Mouse (Mus musculus) B cell, adult 62 days (primary cell): ENCODE results near the gene Prkag3. TPM values are rescaled to one million over a fixed set of nuclear protein-coding genes. Genes with fewer than 3 reads are reported as not detected.

Experiments
- total RNA-seq: library from RNA; stranded (reverse); gene quantifications from 4 replicates; pipeline ENCODE4 v1.2.4, GENCODE M21; 2023

Gene Prkag3
- total RNA-seq: not detected in 4 replicates

GRCm38 (mm10) chr1:74748643-74749271 is at the start of gene Prkag3:
TSS of gene Prkag3 (minus strand) at chr1:74749221.

GRCm38 (mm10) chr1:74791249-74791648 is 42.2 kb upstream of the Prkag3 start, which contains the start of gene Wnt10a:
TSS of gene Wnt10a (plus strand) at chr1:74791516.

GRCm38 (mm10) chr1:74771845-74771930 is 22.7 kb upstream of the Prkag3 start, which contains the start of gene Wnt6:
TSS of gene Wnt6 (plus strand) at chr1:74771892.

GRCm38 (mm10) chr1:74713099-74713858 is 35.7 kb downstream of the Prkag3 start, which contains the start of gene Cyp27a1:
TSS of gene Cyp27a1 (plus strand) at chr1:74713574.

Other genes starting within 250 kb of the Prkag3 start
- 25.1 to 29.8 TPM (median 25.4 TPM) in 4 replicates for gene Cnot9, start 243.2 kb downstream of the Prkag3 start, total RNA-seq
- 0.30 to 0.70 TPM (median 0.32 TPM) in 3 of 4 replicates, not detected in the other for gene Plcd4, start 206.3 kb downstream of the Prkag3 start, total RNA-seq
- 35.5 to 40.1 TPM (median 37.0 TPM) in 4 replicates for gene Usp37, start 204.9 kb downstream of the Prkag3 start, total RNA-seq
- 45.5 to 47.8 TPM (median 46.6 TPM) in 4 replicates for gene Zfp142, start 161.0 kb downstream of the Prkag3 start, total RNA-seq
- gene Bcs1l, start 160.9 kb downstream of the Prkag3 start, total RNA-seq: 8.4 to 9.6 TPM (median 9.3 TPM) in 4 replicates
- 56.6 to 69.0 TPM (median 61.8 TPM) in 4 replicates for gene Rnf25, start 147.8 kb downstream of the Prkag3 start, total RNA-seq
- 0.14 to 0.33 TPM (median 0.30 TPM) in 3 of 4 replicates, not detected in the other for gene Stk36, start 147.8 kb downstream of the Prkag3 start, total RNA-seq
- gene Ttll4, start 87.5 kb downstream of the Prkag3 start, total RNA-seq: 40.5 to 45.2 TPM (median 43.5 TPM) in 4 replicates
- 12.4 to 18.7 TPM (median 13.0 TPM) in 4 replicates for gene Cyp27a1, start 35.6 kb downstream of the Prkag3 start, total RNA-seq
- gene Wnt6, start 22.7 kb upstream of the Prkag3 start, total RNA-seq: not detected in 4 replicates
- gene Wnt10a, start 42.3 kb upstream of the Prkag3 start, total RNA-seq: 1.2 to 3.0 TPM (median 2.0 TPM) in 4 replicates
- gene Cdk5r2, start 105.7 kb upstream of the Prkag3 start, total RNA-seq: not detected in 4 replicates
- not detected in 4 replicates for gene Fev, start 136.2 kb upstream of the Prkag3 start, total RNA-seq
- not detected in 4 replicates for gene Cryba2, start 143.9 kb upstream of the Prkag3 start, total RNA-seq
- not detected in 4 replicates for gene Cfap65, start 186.4 kb upstream of the Prkag3 start, total RNA-seq
- 0.32 to 0.88 TPM (median 0.42 TPM) in 4 replicates for gene Ihh, start 202.5 kb upstream of the Prkag3 start, total RNA-seq